Mouse (Mus musculus) C2C12 (cell line): ENCODE data around the gene Ssh2. TPM values are rescaled to one million over a fixed set of nuclear protein-coding genes. Genes with fewer than 3 reads are reported as not detected.
A peak's percentile ranks its signal among the peaks of the same experiment; 100 is the strongest.

Experiments used
- H3K27me3 ChIP-seq: one replicate; pipeline ENCODE4 v1.6.1; 2011; ENCODE audit not compliant: control insufficient read depth, insufficient read depth, insufficient read length
- H3K36me3 ChIP-seq: one replicate; pipeline ENCODE4 v1.6.1; 2011; ENCODE audit not compliant: control insufficient read depth, insufficient read depth
- H3K4me3 ChIP-seq: one replicate; pipeline ENCODE4 v1.5.1; 2011; ENCODE audit warnings: mild to moderate bottlenecking, control low read depth; ENCODE audit not compliant: poor library complexity, insufficient read depth, severe bottlenecking
- H3K79me2 ChIP-seq: one replicate; pipeline ENCODE4 v1.6.1; 2011; ENCODE audit not compliant: control insufficient read depth, insufficient read depth
- H3K79me3 ChIP-seq: one replicate; pipeline ENCODE4 v1.6.1; 2011; ENCODE audit warnings: low read depth, control low read depth
- H3ac ChIP-seq: one replicate; pipeline ENCODE3; 2011; ENCODE audit warnings: low read depth; ENCODE audit not compliant: control insufficient read depth, insufficient read length
- CEBPB ChIP-seq: IDR thresholded peaks from one replicate; pipeline ENCODE4 v1.6.1; 2011; ENCODE audit warnings: low read depth, mild to moderate bottlenecking, control low read depth, moderate library complexity
- CTCF ChIP-seq: IDR thresholded peaks from one replicate; pipeline ENCODE4 v1.5.1; 2011; ENCODE audit not compliant: control insufficient read depth, insufficient read depth, insufficient read length
- FOSL1 ChIP-seq: IDR thresholded peaks from one replicate; pipeline ENCODE4 v1.8.0; 2011; ENCODE audit warnings: mild to moderate bottlenecking, low read length; ENCODE audit not compliant: poor library complexity, insufficient read depth, severe bottlenecking
- MAX ChIP-seq: IDR thresholded peaks from one replicate; pipeline ENCODE4 v1.6.1; 2011; ENCODE audit warnings: mild to moderate bottlenecking, control low read depth
- MYOD1 ChIP-seq: IDR thresholded peaks from one replicate; pipeline ENCODE4 v1.6.1; 2011; ENCODE audit warnings: low read depth; ENCODE audit not compliant: control insufficient read depth, insufficient read length
- MYOG ChIP-seq: IDR thresholded peaks from one replicate; pipeline ENCODE4 v1.6.1; 2011; ENCODE audit not compliant: control insufficient read depth, insufficient read length; ENCODE audit errors: extremely low read depth
- USF1 ChIP-seq: IDR thresholded peaks from one replicate; pipeline ENCODE4 v1.6.1; 2011; ENCODE audit warnings: low read depth, mild to moderate bottlenecking, control low read depth, moderate library complexity
- polyA plus RNA-seq: library from polyadenylated mRNA; unstranded; fragments of >200 nt; fragmentation: generic; extraction: Trizol; gene quantifications from one replicate; pipeline ENCODE4 v1.2.1, GENCODE M21; 2012; ENCODE audit warnings: missing spikeins

Gene Ssh2
- polyA plus RNA-seq, 1 experiment = 2.7 TPM

DNA sequence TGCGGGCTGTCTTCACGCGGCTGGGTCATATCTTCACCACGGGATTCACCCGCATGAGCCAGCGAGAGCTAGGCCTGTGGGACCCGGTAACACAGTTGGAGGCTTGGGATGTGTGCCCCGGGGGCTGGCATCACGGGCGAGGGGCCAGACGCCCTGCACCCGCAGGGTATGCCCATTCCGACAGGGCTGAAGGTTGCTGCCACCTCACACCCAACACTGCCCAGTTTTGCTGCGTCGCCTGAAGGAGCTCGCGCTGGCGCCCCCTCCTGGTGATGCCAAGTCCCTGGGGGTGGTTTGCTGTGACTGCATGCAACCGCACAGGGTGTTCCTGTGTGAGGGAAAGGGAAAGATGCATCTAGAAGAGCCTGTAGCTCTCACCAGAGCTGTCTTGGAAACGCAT is 251.7 kb downstream of the Ssh2 start:
- TF ChIP-seq CTCF (peak; percentile 67), USF1 (no peak)
- Histone ChIP-seq H3K79me2 (peaks cover 8% of the 10 kb centered on the region), H3K27me3 (no peaks in the 10 kb centered on the region), H3ac (no peak overlapping the region), H3K79me3 (peaks cover 4% of the 10 kb centered on the region), H3K36me3 (peaks cover 30% of the 10 kb centered on the region), H3K4me3 (no peak overlapping the region)

DNA sequence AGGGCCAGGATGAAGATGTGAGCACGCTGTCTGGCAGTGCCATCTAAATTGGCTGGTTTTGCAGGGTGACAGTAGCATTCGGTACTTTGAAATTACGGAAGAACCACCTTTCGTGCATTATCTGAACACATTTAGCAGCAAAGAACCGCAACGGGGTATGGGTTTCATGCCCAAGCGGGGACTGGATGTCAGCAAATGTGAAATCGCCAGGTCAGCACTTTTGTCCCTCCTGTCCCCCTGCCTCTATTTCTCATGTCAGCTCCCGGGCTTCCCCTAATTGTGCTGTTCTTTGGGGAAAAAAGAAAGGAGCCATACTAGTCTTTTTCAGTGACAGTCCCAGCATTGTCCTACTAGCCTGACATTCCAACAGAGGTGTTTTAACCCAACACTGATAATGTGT is 252.3 kb downstream of the Ssh2 start:
- no peak overlapping the region for H3K4me3 ChIP-seq
- no peaks in the 10 kb centered on the region for H3K27me3 ChIP-seq
- no peak overlapping the region for H3ac ChIP-seq
- TF ChIP-seq CTCF (no peak), MYOG (no peak), MAX (no peak), FOSL1 (no peak), USF1 (no peak), MYOD1 (no peak)
- peaks cover 3% of the 10 kb centered on the region for H3K79me3 ChIP-seq
- peaks cover 36% of the 10 kb centered on the region for H3K36me3 ChIP-seq
- H3K79me2 ChIP-seq = peaks cover 5% of the 10 kb centered on the region

DNA sequence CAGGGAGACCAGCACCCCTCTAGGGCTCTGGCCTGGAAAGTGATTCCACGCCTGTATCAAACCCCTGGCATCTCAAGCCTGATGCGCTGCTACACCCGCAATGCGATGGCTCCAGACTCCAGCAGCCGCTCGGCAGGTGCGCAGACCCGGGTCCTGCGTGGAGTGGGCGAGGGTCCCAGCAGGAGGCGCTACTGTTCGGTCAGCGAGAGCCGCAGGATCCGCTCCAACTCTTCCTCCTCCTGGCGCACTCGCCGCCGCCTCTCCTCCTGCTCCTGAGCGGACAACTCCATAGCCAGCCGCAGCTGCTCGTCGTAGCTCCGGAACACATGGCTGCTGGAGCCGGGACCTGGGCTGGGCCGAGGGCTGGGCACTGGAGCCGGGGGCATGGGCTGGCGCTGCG is 255.3 kb downstream of the Ssh2 start:
- TF ChIP-seq CEBPB = no peak
- TF ChIP-seq MYOD1 = no peak
- no peak for TF ChIP-seq FOSL1
- TF ChIP-seq USF1 = no peak
- TF ChIP-seq CTCF = no peak
- no peak for TF ChIP-seq MAX
- TF ChIP-seq MYOG = no peak
- H3K36me3 ChIP-seq = peaks cover 54% of the 10 kb centered on the region
- no peak overlapping the region for H3K4me3 ChIP-seq

DNA sequence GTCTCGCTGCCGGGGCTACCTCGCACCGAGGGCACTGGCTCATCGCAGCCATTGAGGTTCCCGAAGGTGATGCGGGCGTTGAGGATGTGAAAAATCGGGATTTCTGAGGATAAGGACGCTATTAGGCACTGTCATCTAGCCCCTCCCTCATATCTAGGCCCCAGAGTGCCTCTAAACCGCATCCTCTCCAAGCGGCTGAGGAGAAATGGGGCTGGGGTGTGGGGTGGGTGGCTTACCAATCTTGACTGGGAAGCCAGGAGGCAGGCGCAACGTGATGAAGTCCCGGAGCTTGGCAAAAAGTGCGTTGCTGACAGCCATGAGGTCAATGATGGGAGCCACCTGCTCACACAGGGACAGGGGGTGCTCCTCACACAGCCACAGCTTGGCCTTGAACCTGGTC is 256.7 kb downstream of the Ssh2 start:
- TF ChIP-seq MAX (no peak), MYOD1 (no peak), CTCF (no peak), MYOG (no peak), USF1 (no peak)
- H3K79me2 ChIP-seq = peaks cover 9% of the 10 kb centered on the region
- no peak overlapping the region for H3ac ChIP-seq
- no peak overlapping the region for H3K4me3 ChIP-seq
- peaks cover 59% of the 10 kb centered on the region for H3K36me3 ChIP-seq
- H3K79me3 ChIP-seq = peaks cover 10% of the 10 kb centered on the region
- H3K27me3 ChIP-seq = no peaks in the 10 kb centered on the region

More for the DNA sequence above, 255.3 kb downstream of the Ssh2 start:
- Histone ChIP-seq H3ac (no peak overlapping the region), H3K27me3 (no peaks in the 10 kb centered on the region), H3K79me3 (peaks cover 2% of the 10 kb centered on the region), H3K79me2 (no peaks in the 10 kb centered on the region)

DNA sequence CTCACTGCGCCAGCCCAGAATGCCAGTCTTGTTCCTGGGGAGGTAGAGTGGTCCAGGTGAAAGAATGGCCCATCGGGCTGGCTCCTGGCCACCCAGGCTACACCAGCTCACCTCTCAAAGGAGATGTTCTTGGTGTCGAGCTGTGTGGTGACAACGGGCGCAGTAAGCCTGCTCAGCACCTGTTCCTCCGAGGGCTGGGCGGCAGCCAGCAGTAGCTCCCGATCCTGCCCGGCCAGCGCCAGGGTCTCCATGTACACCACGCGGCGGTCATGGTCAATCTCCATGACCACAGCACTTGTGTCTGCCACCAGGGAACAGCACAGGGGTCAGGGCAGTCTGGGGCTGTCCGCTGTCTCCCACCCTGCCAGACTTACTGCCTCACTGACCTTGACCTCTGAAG is 260.1 kb downstream of the Ssh2 start:
- H3K4me3 ChIP-seq = no peak overlapping the region
- no peak for TF ChIP-seq MYOG
- TF ChIP-seq CTCF = no peak
- TF ChIP-seq MYOD1 = no peak
- TF ChIP-seq USF1 = no peak
- no peak for TF ChIP-seq MAX
- no peak for TF ChIP-seq CEBPB
- no peak for TF ChIP-seq FOSL1
- H3K79me3 ChIP-seq = peaks cover 41% of the 10 kb centered on the region
- H3ac ChIP-seq = no peak overlapping the region
- peaks cover 42% of the 10 kb centered on the region for H3K36me3 ChIP-seq
- peaks cover 43% of the 10 kb centered on the region for H3K79me2 ChIP-seq
- no peaks in the 10 kb centered on the region for H3K27me3 ChIP-seq

DNA sequence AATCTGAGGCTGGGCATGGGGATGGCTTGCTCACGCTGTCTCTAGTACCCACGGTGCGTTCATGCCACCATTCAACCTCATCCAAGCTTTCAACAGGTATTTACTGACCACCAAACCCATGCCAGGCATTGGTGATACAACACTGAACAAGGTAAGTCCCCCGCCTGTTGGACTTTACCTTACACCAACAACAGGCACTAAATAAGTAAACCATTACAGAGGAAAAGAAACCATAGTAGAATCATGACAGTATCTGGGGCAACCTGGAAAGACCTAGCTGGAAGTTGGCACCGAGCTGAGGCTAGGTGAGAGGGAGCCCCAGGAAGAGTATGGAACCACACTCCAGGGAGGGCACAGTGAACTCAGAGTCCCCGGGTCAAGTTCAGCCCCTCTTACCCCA is 260.8 kb downstream of the Ssh2 start:
- Histone ChIP-seq H3K27me3 (no peaks in the 10 kb centered on the region), H3ac (no peak overlapping the region), H3K4me3 (no peak overlapping the region), H3K79me3 (peaks cover 47% of the 10 kb centered on the region), H3K36me3 (peaks cover 35% of the 10 kb centered on the region), H3K79me2 (peaks cover 50% of the 10 kb centered on the region)
- TF ChIP-seq CEBPB = no peak
- TF ChIP-seq CTCF = no peak
- no peak for TF ChIP-seq MAX
- no peak for TF ChIP-seq MYOG
- TF ChIP-seq USF1 = no peak
